Mouse (Mus musculus) lung, adult 10 weeks (tissue): ENCODE results near the gene Zfp644. TPM values are rescaled to one million over a fixed set of nuclear protein-coding genes. Genes with fewer than 3 reads are reported as not detected.

ENCODE experiments used
- polyA plus RNA-seq: library from polyadenylated mRNA; stranded (reverse); fragments of 350-450 nt; fragmentation: Illumina TruSeq; extraction: RNeasy Lipid Tissue Mini Kit (QIAGEN cat#74804); gene quantifications from one replicate; pipeline ENCODE4 v1.2.3, GENCODE M21; 2014; ENCODE audit warnings: low read depth, low replicate concordance; ENCODE audit not compliant: insufficient read depth

Gene Zfp644
- 12.7 TPM for polyA plus RNA-seq

DNA sequence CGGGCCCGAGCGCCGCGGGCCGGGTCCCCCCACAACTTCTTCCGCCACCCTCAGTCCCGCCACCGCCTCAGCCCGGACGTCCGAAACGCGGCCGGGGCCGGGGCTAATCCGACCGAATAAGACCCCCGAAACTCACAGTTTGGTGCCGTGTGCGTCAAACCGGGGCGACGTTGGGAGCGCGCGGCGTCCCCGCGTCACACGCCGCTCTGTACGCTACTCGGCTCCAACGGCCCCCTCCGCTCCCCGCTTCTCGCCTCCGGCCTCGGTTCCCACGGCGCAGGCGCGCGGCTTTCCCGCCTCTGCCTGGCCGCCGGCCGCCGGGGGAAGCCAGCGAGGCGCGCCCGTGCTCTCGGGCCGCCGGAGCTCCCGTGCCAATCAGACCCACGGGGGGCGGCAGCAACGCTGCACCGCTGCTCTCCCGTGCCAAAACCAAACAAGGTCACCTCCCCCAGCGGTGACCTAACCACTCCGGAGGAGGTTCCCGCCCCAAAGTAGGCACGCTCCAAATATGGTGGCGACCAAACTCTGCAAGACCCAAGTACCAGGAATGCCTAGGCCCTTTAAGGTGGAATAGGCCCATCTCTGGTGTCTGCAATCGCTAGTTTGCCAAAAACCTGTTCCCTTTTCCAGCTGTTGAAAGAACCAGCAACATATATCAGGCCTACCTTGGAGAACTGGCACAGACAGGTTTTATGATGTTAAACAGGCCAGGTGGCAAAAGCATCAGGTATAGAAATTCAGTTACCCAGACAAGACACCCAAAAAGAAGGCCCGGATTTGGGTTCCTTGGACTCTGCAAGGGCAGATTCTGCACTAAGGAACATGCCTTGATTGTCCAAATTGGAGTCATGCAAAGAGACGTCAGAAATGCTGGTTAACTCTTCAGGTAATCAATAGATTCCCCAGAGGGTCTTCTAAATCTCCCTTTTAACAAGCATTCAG, at the start of gene Zfp644:
Gene Zfp644 (minus strand): TSS at position 892 of the 942 bp plus-strand sequence.

GRCm38 (mm10) chr5:106608798-106609197, 88.3 kb downstream of the Zfp644 start, which contains the start of gene Gm17304:
Gm17304 (plus strand) TSS chr5:106609098.

Other genes starting within 250 kb of the Zfp644 start
- gene Barhl2, start 239.1 kb downstream of the Zfp644 start, polyA plus RNA-seq = not detected
- gene Gm17304, start 88.2 kb downstream of the Zfp644 start, polyA plus RNA-seq = not detected
- not detected for gene Hfm1, start 229.0 kb upstream of the Zfp644 start, polyA plus RNA-seq